Mouse (Mus musculus) small intestine, adult 2 months (tissue): ENCODE data around the gene Cox4i1. TPM values are rescaled to one million over a fixed set of nuclear protein-coding genes. Genes with fewer than 3 reads are reported as not detected.

Experiments
- H3K27ac ChIP-seq: fragments of 200-500 bp; 2 replicates; pipeline ENCODE4 v1.5.1; 2012; ENCODE audit warnings: low read depth, low read length, control low read depth, inconsistent platforms; ENCODE audit not compliant: insufficient read depth
- H3K27me3 ChIP-seq: fragments of 200-500 bp; 2 replicates; pipeline ENCODE4 v1.6.1; 2012; ENCODE audit warnings: mild to moderate bottlenecking, moderate library complexity, low read length, inconsistent platforms; ENCODE audit not compliant: control insufficient read depth, insufficient read depth
- H3K36me3 ChIP-seq: fragments of 200-500 bp; 2 replicates; pipeline ENCODE4 v1.6.1; 2012; ENCODE audit warnings: mild to moderate bottlenecking, low read length, control low read depth, inconsistent platforms; ENCODE audit not compliant: control insufficient read depth, insufficient read depth
- H3K4me1 ChIP-seq: fragments of 200-500 bp; 2 replicates; pipeline ENCODE4 v1.6.1; 2012; ENCODE audit warnings: low read length, inconsistent platforms, mixed read lengths; ENCODE audit not compliant: control insufficient read depth, insufficient read depth, insufficient read length
- H3K4me3 ChIP-seq: fragments of 200-500 bp; 2 replicates; pipeline ENCODE4 v1.5.1; 2012; ENCODE audit warnings: low read depth, mild to moderate bottlenecking, control low read depth, inconsistent platforms, low read length, moderate library complexity
- CTCF ChIP-seq: fragments of 200-500 bp; IDR thresholded peaks from 2 replicates; pipeline ENCODE4 v1.5.1; 2012; ENCODE audit warnings: low read depth, mild to moderate bottlenecking, control low read depth, inconsistent platforms, low read length, moderate library complexity, mixed read lengths; ENCODE audit not compliant: insufficient replicate concordance, insufficient read length; ENCODE audit errors: extremely low read depth
- POLR2A ChIP-seq: fragments of 200-500 bp; IDR thresholded peaks from 2 replicates; pipeline ENCODE4 v1.6.1; 2012; ENCODE audit warnings: low read depth, mild to moderate bottlenecking, control low read depth, inconsistent platforms, low read length, moderate library complexity
- WGBS: fragments of 180-500 bp; shearing (Covaris S2); methylation state at CpG from one replicate; pipeline ENCODE4 v1.1.7; 2018; 5-methylcytosine and 5-hydroxymethylcytosine counted together
- polyA plus RNA-seq: library from polyadenylated mRNA; depleted of rRNA; stranded (reverse); fragments of >200 nt; gene quantifications from 2 replicates; pipeline ENCODE4 v1.2.3, GENCODE M21; 2012

Cox4i1 gene
- polyA plus RNA-seq, 1 experiment, result 1,064 TPM

- H3K4me3 ChIP-seq, result no peak overlapping the region
- H3K27ac ChIP-seq, result 0 out of 2 replicates have a peak overlapping the region, but pooled peaks have one; percentile 1
- TF ChIP-seq CTCF (no peak), POLR2A (no peak)
- WGBS, result 58% methylated on average over 17 of the region's 17 CpGs
- no peaks in the 10 kb centered on the region for H3K27me3 ChIP-seq
- H3K36me3 ChIP-seq, result no peaks in the 10 kb centered on the region
- peaks cover 32% of the 10 kb centered on the region for H3K4me1 ChIP-seq
Observed at GRCm38 (mm10) chr8:120697154-120697978, 29.3 kb downstream of the Cox4i1 start.

- Histone ChIP-seq H3K4me3 (no peak overlapping the region), H3K4me1 (peaks cover 31% of the 10 kb centered on the region), H3K27me3 (no peaks in the 10 kb centered on the region), H3K36me3 (no peaks in the 10 kb centered on the region), H3K27ac (peak overlapping the region; percentile 23; the same call in 1 of the 2 replicates)
- TF ChIP-seq POLR2A (no peak), CTCF (peak; percentile 57; the same call in 1 of the 2 replicates)
Observed at GRCm38 (mm10) chr8:120697979-120698272, 29.9 kb downstream of the Cox4i1 start.

GRCm38 (mm10) chr8:120698426-120698825 lies 30.4 kb downstream of the Cox4i1 start:
- no peak overlapping the region for H3K4me3 ChIP-seq
- TF ChIP-seq CTCF (no peak), POLR2A (no peak)
- no peaks in the 10 kb centered on the region for H3K27me3 ChIP-seq
- peak overlapping the region; percentile 23; the same call in 1 of the 2 replicates for H3K27ac ChIP-seq
- H3K4me1 ChIP-seq, result peaks cover 31% of the 10 kb centered on the region
- H3K36me3 ChIP-seq, result no peaks in the 10 kb centered on the region
- WGBS, result 76% methylated on average over 7 of the region's 7 CpGs

- no peak for TF ChIP-seq POLR2A
- TF ChIP-seq CTCF, result no peak
- H3K4me1 ChIP-seq, result peaks cover 27% of the 10 kb centered on the region
- H3K27me3 ChIP-seq, result no peaks in the 10 kb centered on the region
- no peaks in the 10 kb centered on the region for H3K36me3 ChIP-seq
- H3K27ac ChIP-seq, result no peak overlapping the region
- H3K4me3 ChIP-seq, result no peak overlapping the region
- WGBS, result 74% methylated on average over 6 of the region's 6 CpGs
Observed at GRCm38 (mm10) chr8:120699079-120699478, 31.1 kb downstream of the Cox4i1 start.

GRCm38 (mm10) chr8:120699565-120699964 lies 31.5 kb downstream of the Cox4i1 start:
- H3K27ac ChIP-seq, result no peak overlapping the region

GRCm38 (mm10) chr8:120700053-120700452 lies 32.0 kb downstream of the Cox4i1 start:
- Histone ChIP-seq H3K4me1 (peaks cover 21% of the 10 kb centered on the region), H3K4me3 (no peak overlapping the region), H3K27ac (no peak overlapping the region), H3K36me3 (no peaks in the 10 kb centered on the region), H3K27me3 (no peaks in the 10 kb centered on the region)
- 90% methylated on average over 4 of the region's 4 CpGs for WGBS
- TF ChIP-seq POLR2A, result no peak
- no peak for TF ChIP-seq CTCF

More at GRCm38 (mm10) chr8:120699565-120699964, 31.5 kb downstream of the Cox4i1 start:
- H3K4me3 ChIP-seq, result no peak overlapping the region
- no peaks in the 10 kb centered on the region for H3K36me3 ChIP-seq
- H3K27me3 ChIP-seq, result no peaks in the 10 kb centered on the region
- no peak for TF ChIP-seq CTCF
- no peak for TF ChIP-seq POLR2A
- H3K4me1 ChIP-seq, result peaks cover 23% of the 10 kb centered on the region
- WGBS, result 82% methylated on average over 2 of the region's 2 CpGs

DNA sequence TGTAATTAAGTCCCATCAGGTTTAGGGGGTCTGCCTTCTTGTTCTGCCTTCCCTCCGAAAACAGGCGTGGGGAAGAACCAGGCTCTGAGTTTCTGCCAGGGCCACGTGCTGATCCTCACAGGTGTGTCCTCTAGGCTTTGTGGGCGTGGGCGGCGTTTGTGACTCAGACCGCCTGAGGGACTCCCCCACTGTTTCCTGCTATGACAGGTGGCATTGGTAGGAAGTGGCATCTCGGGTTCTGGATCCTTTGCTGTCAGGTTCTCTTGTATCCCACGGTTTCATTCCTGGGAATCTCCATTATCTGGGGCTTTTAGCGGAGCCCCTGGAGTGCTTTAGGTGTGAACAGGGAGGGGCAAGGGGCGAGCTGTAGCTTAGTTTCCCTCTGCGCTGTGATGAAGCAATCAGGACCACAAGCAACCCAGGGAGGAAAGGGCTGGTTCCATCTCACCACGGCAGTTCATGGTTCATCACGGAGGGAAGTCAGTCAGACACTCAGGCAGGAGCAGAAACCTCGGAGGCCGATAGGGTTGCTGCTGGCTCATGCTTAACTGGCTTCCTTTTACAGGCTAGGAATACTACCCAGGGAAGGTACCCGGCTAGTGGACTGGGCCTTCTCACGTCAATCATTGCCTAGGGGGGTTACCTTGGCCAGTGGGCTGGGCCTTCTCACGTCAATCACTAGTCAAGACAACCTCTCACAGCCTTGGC lies 33.9 kb downstream of the Cox4i1 start:
- 19% methylated on average over 19 of the region's 19 CpGs for WGBS
- peak overlapping the region; percentile 70 for H3K27ac ChIP-seq
- TF ChIP-seq CTCF (no peak), POLR2A (no peak)

More for the DNA sequence above, 33.9 kb downstream of the Cox4i1 start:
- peak overlapping the region; percentile 13 for H3K4me3 ChIP-seq
- peaks cover 22% of the 10 kb centered on the region for H3K4me1 ChIP-seq
- H3K27me3 ChIP-seq, result no peaks in the 10 kb centered on the region
- no peaks in the 10 kb centered on the region for H3K36me3 ChIP-seq
